Mouse (Mus musculus) lung, adult 2 months (tissue): ENCODE data around the gene Cygb.

Experiments used
- CTCF ChIP-seq: fragments of 200-500 bp; IDR thresholded peaks from 2 replicates; pipeline ENCODE4 v1.5.1; 2011; ENCODE audit warnings: mild to moderate bottlenecking, low read length, control low read depth; ENCODE audit not compliant: insufficient read depth
- POLR2A ChIP-seq: fragments of 200-500 bp; IDR thresholded peaks from 2 replicates; pipeline ENCODE4 v1.6.1; 2011; ENCODE audit warnings: low read depth, mild to moderate bottlenecking, control low read depth, low read length, borderline replicate concordance; ENCODE audit errors: extremely low read depth

GRCm38 (mm10) chr11:116653709-116654221 is 348 bp downstream of the Cygb start:
- TF ChIP-seq CTCF (no peak), POLR2A (no peak)
